Mouse (Mus musculus) CH12.LX (cell line): ENCODE measurements at regions not wholly inside any gene's neighbourhood (a gene's known extent, or its start where the extent isn't known, plus 50 kb on each side); places are given as distances from the start of the nearest gene placed in this dataset.

ENCODE experiments used
- DNase-seq: peaks from one replicate; pipeline ENCODE4 v3.0.0-alpha.2; 2013; ENCODE audit errors: extremely low read depth
- H3K27ac ChIP-seq: 2 replicates; pipeline ENCODE4 v1.5.1; 2012; ENCODE audit warnings: low read depth, mild to moderate bottlenecking, control low read depth, moderate library complexity; ENCODE audit not compliant: insufficient read depth
- H3K27me3 ChIP-seq: replicated peaks from 2 replicates; pipeline ENCODE3; 2012; ENCODE audit warnings: inconsistent platforms
- H3K36me3 ChIP-seq, 2 experiments: replicated peaks in 1 of 2; 2 replicates each; pipeline versions ENCODE3 to v1.6.1; 2012; ENCODE audit warnings: inconsistent platforms in 1 of 2, low read length in 1 of 2, mild to moderate bottlenecking in 1 of 2, mixed read lengths in 1 of 2, moderate library complexity in 1 of 2; ENCODE audit not compliant: control insufficient read depth in 1 of 2, insufficient read depth in 1 of 2
- H3K4me1 ChIP-seq, 2 experiments: 2 replicates each; pipeline ENCODE4 v1.6.1; 2012; ENCODE audit warnings: inconsistent platforms in 1 of 2, moderate library complexity in 1 of 2; ENCODE audit not compliant: insufficient read depth in 2 of 2, control insufficient read depth in 1 of 2
- H3K4me2 ChIP-seq: 2 replicates; pipeline ENCODE4 v1.6.1; 2012; ENCODE audit warnings: low read depth, mild to moderate bottlenecking, control low read depth; ENCODE audit not compliant: poor library complexity, insufficient read depth, severe bottlenecking
- H3K4me3 ChIP-seq, 3 experiments: fragments of 150-350 bp in 1 of 3; sonication (generic) in 1 of 3; replicated peaks in 1 of 3; 2 replicates each; pipeline versions ENCODE3 to v1.5.1; 2011 to 2012; ENCODE audit warnings: low read depth in 2 of 3, low read length in 2 of 3, mild to moderate bottlenecking in 2 of 3, moderate library complexity in 2 of 3, control low read depth in 1 of 3, improper control_type of control experiment in 1 of 3, inconsistent platforms in 1 of 3, mixed read lengths in 1 of 3; ENCODE audit not compliant: poor library complexity in 1 of 3
- H3K79me2 ChIP-seq: replicated peaks from 2 replicates; pipeline ENCODE4 v1.6.1; 2012; ENCODE audit warnings: mild to moderate bottlenecking, moderate library complexity; ENCODE audit not compliant: control insufficient read depth, poor library complexity, insufficient read depth, severe bottlenecking; ENCODE audit errors: extremely low read depth
- H3K9ac ChIP-seq: 2 replicates; pipeline ENCODE4 v1.6.1; 2012; ENCODE audit warnings: low read depth, mild to moderate bottlenecking, control low read depth, moderate library complexity; ENCODE audit not compliant: insufficient read depth
- H3K9me3 ChIP-seq: replicated peaks from 2 replicates; pipeline ENCODE3; 2012; ENCODE audit warnings: low read length, inconsistent platforms, mixed read lengths
- CHD1 ChIP-seq: IDR thresholded peaks from 2 replicates; pipeline ENCODE4 v1.6.1; 2012; ENCODE audit warnings: low read depth, low read length, improper control_type of control experiment, inconsistent platforms
- CHD2 ChIP-seq: IDR thresholded peaks from 2 replicates; pipeline ENCODE4 v1.6.1; 2011; ENCODE audit warnings: low read length, improper control_type of control experiment
- CTCF ChIP-seq, 2 experiments: IDR thresholded peaks in 1 of 2; conservative IDR thresholded peaks in 1 of 2; 2 replicates each; pipeline ENCODE4 v1.5.1; 2011 to 2012; ENCODE audit warnings: low read depth in 2 of 2, low read length in 2 of 2, improper control_type of control experiment in 1 of 2, inconsistent platforms in 1 of 2, mild to moderate bottlenecking in 1 of 2, moderate library complexity in 1 of 2
- E2F4 ChIP-seq: IDR thresholded peaks from 2 replicates; pipeline ENCODE4 v1.6.1; 2011; ENCODE audit warnings: low read depth, low read length, improper control_type of control experiment; ENCODE audit not compliant: insufficient replicate concordance
- ELF1 ChIP-seq: IDR thresholded peaks from 2 replicates; pipeline ENCODE4 v1.6.1; 2014; ENCODE audit warnings: low read depth, mild to moderate bottlenecking, inconsistent platforms, low read length, improper control_type of control experiment
- EP300 ChIP-seq: IDR thresholded peaks from 2 replicates; pipeline ENCODE4 v1.6.1; 2011; ENCODE audit warnings: low read length, improper control_type of control experiment
- IRF4 ChIP-seq: IDR thresholded peaks from 2 replicates; pipeline ENCODE4 v1.6.1; 2014; ENCODE audit warnings: low read depth, mild to moderate bottlenecking, inconsistent platforms, low read length, improper control_type of control experiment
- JUN ChIP-seq: IDR thresholded peaks from 2 replicates; pipeline ENCODE4 v1.6.1; 2011; ENCODE audit warnings: low read depth, mild to moderate bottlenecking, low read length, improper control_type of control experiment, moderate library complexity; ENCODE audit not compliant: insufficient read depth
- JUND ChIP-seq: conservative IDR thresholded peaks from 2 replicates; pipeline ENCODE4 v1.6.1; 2011; ENCODE audit warnings: low read depth, low read length, improper control_type of control experiment
- MAX ChIP-seq: IDR thresholded peaks from 2 replicates; pipeline ENCODE4 v1.6.1; 2011; ENCODE audit warnings: low read length, improper control_type of control experiment
- MAZ ChIP-seq: IDR thresholded peaks from 2 replicates; pipeline ENCODE4 v1.6.1; 2012; ENCODE audit warnings: low read depth, mild to moderate bottlenecking, inconsistent platforms, low read length, improper control_type of control experiment, moderate library complexity
- MXI1 ChIP-seq: IDR thresholded peaks from 2 replicates; pipeline ENCODE4 v1.6.1; 2011; ENCODE audit warnings: mild to moderate bottlenecking, low read depth, low read length, improper control_type of control experiment
- MYC ChIP-seq: IDR thresholded peaks from 2 replicates; pipeline ENCODE4 v1.6.1; 2011; ENCODE audit warnings: low read depth, mild to moderate bottlenecking, improper control_type of control experiment, low read length
- NELFE ChIP-seq: IDR thresholded peaks from 2 replicates; pipeline ENCODE4 v1.6.1; 2011; ENCODE audit warnings: low read depth, low read length, improper control_type of control experiment
- POLR2A ChIP-seq: IDR thresholded peaks from 2 replicates; pipeline ENCODE4 v1.6.1; 2011; ENCODE audit warnings: low read depth, mild to moderate bottlenecking, improper control_type of control experiment, low read length
- POLR2AphosphoS2 ChIP-seq: IDR thresholded peaks from 2 replicates; pipeline ENCODE4 v1.6.1; 2011; ENCODE audit warnings: low read depth, low read length, improper control_type of control experiment
- RAD21 ChIP-seq: IDR thresholded peaks from 2 replicates; pipeline ENCODE4 v1.6.1; 2011; ENCODE audit warnings: low read depth, mild to moderate bottlenecking, low read length, improper control_type of control experiment, moderate library complexity
- RCOR1 ChIP-seq: conservative IDR thresholded peaks from 2 replicates; pipeline ENCODE4 v1.6.1; 2012; ENCODE audit warnings: low read depth, mild to moderate bottlenecking, inconsistent platforms, low read length, improper control_type of control experiment
- SIN3A ChIP-seq: IDR thresholded peaks from 2 replicates; pipeline ENCODE4 v1.6.1; 2012; ENCODE audit warnings: low read length, improper control_type of control experiment, inconsistent platforms
- SMC3 ChIP-seq: IDR thresholded peaks from 2 replicates; pipeline ENCODE4 v1.6.1; 2011; ENCODE audit warnings: low read depth, low read length, improper control_type of control experiment
- TBP ChIP-seq: conservative IDR thresholded peaks from 2 replicates; pipeline ENCODE4 v1.6.1; 2011; ENCODE audit warnings: low read depth, low read length, improper control_type of control experiment
- UBTF ChIP-seq: IDR thresholded peaks from 2 replicates; pipeline ENCODE4 v1.6.1; 2012; ENCODE audit warnings: low read depth, mild to moderate bottlenecking, inconsistent platforms, low read length, improper control_type of control experiment, moderate library complexity
- USF1 ChIP-seq: IDR thresholded peaks from 2 replicates; pipeline ENCODE4 v1.6.1; 2014; ENCODE audit warnings: low read depth, mild to moderate bottlenecking, inconsistent platforms, low read length, improper control_type of control experiment
- USF2 ChIP-seq: conservative IDR thresholded peaks from 2 replicates; pipeline ENCODE4 v1.6.1; 2011; ENCODE audit warnings: low read depth, low read length, improper control_type of control experiment
- ZC3H11A ChIP-seq: IDR thresholded peaks from 2 replicates; pipeline ENCODE4 v1.6.1; 2012; ENCODE audit warnings: low read depth, mild to moderate bottlenecking, inconsistent platforms, low read length, improper control_type of control experiment
- ZMIZ1 ChIP-seq: IDR thresholded peaks from 2 replicates; pipeline ENCODE4 v1.6.1; 2012; ENCODE audit warnings: low read depth, mild to moderate bottlenecking, inconsistent platforms, low read length, improper control_type of control experiment
- ZNF384 ChIP-seq: IDR thresholded peaks from 2 replicates; pipeline ENCODE4 v1.6.1; 2012; ENCODE audit warnings: low read depth, low read length, improper control_type of control experiment, inconsistent platforms
- dilution Hi-C: fragments of 300-500 bp; cut with MboI; formaldehyde crosslinking; loops from 2 replicates; pipeline ENCODE4 v1.14.3; 2020; ENCODE audit warnings: low sequenced_read_pairs; ENCODE audit not compliant: extremely low pct_unique_long_range_greater_than_20kb, extremely low pct_ligation_motif_present
- in situ Hi-C: fragments of 300-500 bp; cut with MboI; formaldehyde crosslinking; loops from 3 replicates; pipeline ENCODE4 v1.14.3; 2019; ENCODE audit warnings: low sequenced_read_pairs, low pct_ligation_motif_present, low pct_unique_long_range_greater_than_20kb, mixed read lengths

DNA sequence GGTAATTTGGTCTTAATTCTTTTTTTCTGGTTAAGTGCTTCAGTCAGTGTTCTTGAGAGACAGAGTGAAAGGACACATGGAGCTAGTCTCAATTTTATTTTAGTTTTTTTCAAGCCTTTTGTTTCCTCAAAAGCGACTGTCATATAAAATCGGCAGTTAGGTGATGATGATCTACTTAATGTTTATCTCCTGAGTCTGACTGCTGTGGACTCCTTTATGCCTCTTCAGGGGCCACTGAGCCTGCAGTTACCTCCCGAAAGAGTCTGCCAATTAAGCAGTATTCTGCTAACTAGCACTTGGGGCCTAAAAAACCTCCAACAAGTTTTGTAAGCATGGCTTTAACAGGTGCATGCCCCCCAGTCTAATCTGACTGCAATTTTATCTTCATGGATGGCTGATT lies 170.0 kb upstream of the Flrt2 start:
- in situ Hi-C loops (no loop called here), dilution Hi-C loops (no loop called here)
- no peak overlapping the region for H3K4me2 ChIP-seq
- H3K9me3 ChIP-seq = peaks cover 35% of the 10 kb centered on the region
- no peak overlapping the region for H3K9ac ChIP-seq
- no peaks in the 10 kb centered on the region for H3K4me1 ChIP-seq
- no peak overlapping the region for H3K27ac ChIP-seq
- no peaks in the 10 kb centered on the region for H3K79me2 ChIP-seq
- DNase-seq = no peak
- H3K36me3 ChIP-seq = no peaks in the 10 kb centered on the region
- no peaks in the 10 kb centered on the region for H3K27me3 ChIP-seq
- no peak for TF ChIP-seq USF2
- no peak for TF ChIP-seq MAX
- TF ChIP-seq MYC = no peak
- TF ChIP-seq JUND = no peak
- no peak for TF ChIP-seq POLR2AphosphoS2
- TF ChIP-seq MAZ = no peak
- TF ChIP-seq TBP = no peak
- no peak for TF ChIP-seq EP300
- TF ChIP-seq USF1 = no peak
- TF ChIP-seq CTCF (conservative IDR thresholded peaks at IDR 0.05 in 1 of 2, IDR thresholded peaks at IDR 0.05 in 1 of 2; ENCODE audit: low read depth in 2 of 2, low read length in 2 of 2) = no peak
- TF ChIP-seq ZC3H11A = no peak
- TF ChIP-seq JUN = no peak
- no peak for TF ChIP-seq SIN3A
- TF ChIP-seq RAD21 = no peak
- TF ChIP-seq SMC3 = no peak
- TF ChIP-seq ZMIZ1 = no peak
- TF ChIP-seq MXI1 = no peak
- no peak for TF ChIP-seq POLR2A
- TF ChIP-seq NELFE = no peak
- no peak overlapping the region for H3K4me3 ChIP-seq

DNA sequence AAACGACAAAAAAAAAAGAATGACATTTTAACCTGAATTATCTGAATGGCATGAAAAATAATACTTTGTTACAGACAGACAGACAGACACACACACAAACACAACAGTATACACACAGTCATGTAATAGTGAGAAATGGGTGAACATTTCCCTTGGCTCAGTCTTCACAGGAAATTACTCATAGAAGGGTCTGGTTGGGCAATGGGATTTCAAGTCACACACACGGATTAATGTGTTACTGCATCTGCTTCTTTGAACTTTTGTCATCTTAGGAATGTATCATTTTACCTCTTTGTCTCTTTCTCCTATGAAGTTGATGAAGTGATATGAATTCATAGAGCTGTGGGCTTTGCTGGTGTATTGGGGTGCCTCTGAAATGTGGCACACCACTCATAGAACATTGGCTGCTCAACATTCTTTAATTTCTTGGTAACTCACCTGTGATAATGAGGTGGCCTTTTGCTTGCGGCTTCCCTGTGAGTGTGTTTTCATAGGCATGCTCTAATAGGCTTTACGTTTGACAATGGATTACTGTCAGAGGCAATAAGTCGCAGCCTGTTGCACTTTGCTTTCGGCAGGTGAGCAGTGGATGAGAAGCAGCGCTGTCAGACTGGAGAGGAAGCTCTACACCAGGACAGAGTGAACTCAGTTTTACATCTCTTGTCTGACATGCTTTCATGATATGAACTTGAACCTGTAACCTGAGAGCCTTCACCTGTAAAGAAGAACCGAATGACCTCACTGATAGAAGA lies 158.0 kb upstream of the Flrt2 start:
- TF ChIP-seq ELF1 (no peak), SIN3A (no peak), TBP (no peak), NELFE (no peak), IRF4 (no peak), E2F4 (no peak), MXI1 (no peak), CHD1 (no peak), MYC (no peak), POLR2A (no peak), RCOR1 (no peak), JUND (no peak), CHD2 (no peak), UBTF (no peak), ZNF384 (no peak), POLR2AphosphoS2 (no peak), USF1 (no peak)
- TF ChIP-seq, all 38 proteins: peak for 0
- H3K9ac ChIP-seq = no peak overlapping the region
- DNase-seq = no peak
- no peaks in the 10 kb centered on the region for H3K79me2 ChIP-seq
- H3K27ac ChIP-seq = no peak overlapping the region
- no peaks in the 10 kb centered on the region for H3K36me3 ChIP-seq
- in situ Hi-C loops (no loop called here), dilution Hi-C loops (no loop called here)
- peaks cover 25% of the 10 kb centered on the region for H3K9me3 ChIP-seq
- no peaks in the 10 kb centered on the region for H3K27me3 ChIP-seq
- no peaks in the 10 kb centered on the region for H3K4me1 ChIP-seq
- H3K4me2 ChIP-seq = no peak overlapping the region
- no peak overlapping the region for H3K4me3 ChIP-seq
